Mouse (Mus musculus) hindbrain, embryonic 11.5 days (tissue): ENCODE measurements around the gene Znrf2. TPM values are rescaled to one million over a fixed set of nuclear protein-coding genes. Genes with fewer than 3 reads are reported as not detected.

ENCODE experiments used
- ATAC-seq: fragments of 200-750 bp; cut with Nextera tagmentation; 2 replicates; pipeline ENCODE4 v1.8.0; 2017; ENCODE audit warnings: mild to moderate bottlenecking, moderate TSS enrichment, moderate library complexity; ENCODE audit not compliant: low FRiP score
- DNase-seq: peaks from one replicate; pipeline ENCODE4 v3.0.0-alpha.2; 2015; ENCODE audit warnings: low spot score
- H3K27ac ChIP-seq: fragments of 300-500 bp; sonication (generic); 2 replicates; pipeline ENCODE4 v1.5.1; 2014; ENCODE audit warnings: mild to moderate bottlenecking, low read depth, low read length
- H3K27me3 ChIP-seq: fragments of 300-500 bp; sonication (generic); 2 replicates; pipeline ENCODE4 v1.6.1; 2014; ENCODE audit warnings: mild to moderate bottlenecking, low read length, moderate library complexity, mixed read lengths; ENCODE audit not compliant: control insufficient read depth, insufficient read depth
- H3K36me3 ChIP-seq: fragments of 300-500 bp; sonication (generic); 2 replicates; pipeline ENCODE4 v1.6.1; 2014; ENCODE audit warnings: mild to moderate bottlenecking, low read length, moderate library complexity, mixed read lengths; ENCODE audit not compliant: control insufficient read depth, insufficient read depth
- H3K4me1 ChIP-seq: fragments of 300-500 bp; sonication (generic); replicated peaks from 2 replicates; pipeline ENCODE4 v1.6.1; 2014; ENCODE audit warnings: low read length, mixed read lengths; ENCODE audit not compliant: control insufficient read depth, insufficient read depth
- H3K4me2 ChIP-seq: fragments of 300-500 bp; sonication (generic); replicated peaks from 2 replicates; pipeline ENCODE4 v1.6.1; 2014; ENCODE audit warnings: mild to moderate bottlenecking, low read depth, low read length
- H3K4me3 ChIP-seq: fragments of 300-500 bp; sonication (generic); 2 replicates; pipeline ENCODE4 v1.5.1; 2014; ENCODE audit warnings: low read depth, low read length
- H3K9ac ChIP-seq: fragments of 300-500 bp; sonication (generic); 2 replicates; pipeline ENCODE4 v1.6.1; 2014; ENCODE audit warnings: low read depth, low read length
- H3K9me3 ChIP-seq: fragments of 300-500 bp; sonication (generic); 2 replicates; pipeline ENCODE4 v1.6.1; 2016; ENCODE audit warnings: low read length; ENCODE audit not compliant: control insufficient read depth
- WGBS: fragments of 180-500 bp; shearing (Covaris S2); extraction: QIAGEN DNeasy Blood & Tissue Kit; methylation state at CpG from one replicate; pipeline ENCODE4 v1.1.7; 2014; 5-methylcytosine and 5-hydroxymethylcytosine counted together
- polyA plus RNA-seq: library from polyadenylated mRNA; unstranded; fragments of >200 nt; fragmentation: Nextera tagmentation; extraction: Ambion mirVana; gene quantifications from 2 replicates; pipeline ENCODE4 v1.2.1, GENCODE M21; 2014

Gene Znrf2
- polyA plus RNA-seq, 1 experiment from 2014 or later, result 3.6 TPM

GRCm38 (mm10) chr6:54794991-54795390, 21.7 kb upstream of the Znrf2 start:
- Histone ChIP-seq H3K4me3 (no peak overlapping the region), H3K4me2 (no peak overlapping the region), H3K36me3 (no peaks in the 10 kb centered on the region), H3K27ac (no peak overlapping the region), H3K4me1 (no peaks in the 10 kb centered on the region), H3K9ac (no peak overlapping the region), H3K27me3 (no peaks in the 10 kb centered on the region), H3K9me3 (no peaks in the 10 kb centered on the region)
- ATAC-seq (no peak), DNase-seq (no peak)
- 90% methylated on average over 5 of the region's 5 CpGs for WGBS

DNA sequence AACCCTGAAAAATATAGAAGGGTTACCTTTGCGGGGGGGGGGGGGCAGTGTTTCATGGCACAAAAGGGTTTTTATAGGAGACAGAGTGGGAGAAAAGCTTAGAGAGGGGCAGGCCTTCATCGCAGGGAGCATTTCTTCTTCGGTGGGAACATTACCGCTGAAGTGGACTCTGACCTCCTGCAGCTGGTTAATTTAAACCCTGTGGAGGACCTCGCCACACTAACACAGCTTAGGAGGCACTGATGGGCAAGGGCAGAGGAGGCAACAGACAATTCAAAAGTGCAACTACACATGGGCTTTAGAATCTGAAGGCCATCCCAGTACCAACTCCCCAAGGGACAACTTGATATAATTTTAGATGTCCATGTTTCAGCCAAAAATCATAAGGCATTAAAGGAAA, 20.7 kb upstream of the Znrf2 start:
- no peak overlapping the region for H3K4me3 ChIP-seq
- DNase-seq (no peak), ATAC-seq (no peak)
- no peaks in the 10 kb centered on the region for H3K36me3 ChIP-seq
- H3K4me2 ChIP-seq, result no peak overlapping the region
- H3K27me3 ChIP-seq, result no peaks in the 10 kb centered on the region
- H3K9me3 ChIP-seq, result no peaks in the 10 kb centered on the region
- no peak overlapping the region for H3K27ac ChIP-seq
- H3K4me1 ChIP-seq, result no peaks in the 10 kb centered on the region
- 76% methylated on average over 5 of the region's 5 CpGs for WGBS
- no peak overlapping the region for H3K9ac ChIP-seq

DNA sequence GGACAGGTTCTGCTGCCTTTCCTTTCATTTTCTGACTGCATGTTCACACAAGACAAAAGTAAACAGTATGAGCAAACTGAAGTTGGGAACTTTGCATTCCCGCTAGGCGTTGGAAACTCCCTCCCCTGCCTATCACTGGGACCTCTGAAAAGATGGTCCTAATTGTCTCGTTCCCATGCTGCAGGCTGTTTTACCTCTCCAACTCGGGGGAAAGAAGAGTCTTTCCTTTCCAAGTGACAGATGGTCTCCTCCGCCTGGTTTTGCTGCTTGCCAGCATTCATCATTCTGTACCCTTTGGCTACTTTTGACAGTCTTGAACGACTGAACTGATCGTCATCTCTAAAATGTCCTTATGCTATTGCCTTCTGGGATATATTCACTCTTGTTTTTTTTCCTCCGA, 14.4 kb upstream of the Znrf2 start:
- H3K4me2 ChIP-seq, result no peak overlapping the region
- no peaks in the 10 kb centered on the region for H3K9me3 ChIP-seq
- no peaks in the 10 kb centered on the region for H3K36me3 ChIP-seq
- H3K27me3 ChIP-seq, result no peaks in the 10 kb centered on the region
- no peak overlapping the region for H3K27ac ChIP-seq
- H3K9ac ChIP-seq, result no peak overlapping the region
- no peak for ATAC-seq
- no peaks in the 10 kb centered on the region for H3K4me1 ChIP-seq
- no peak overlapping the region for H3K4me3 ChIP-seq
- no peak for DNase-seq
- WGBS, result 74% methylated on average over 8 of the region's 8 CpGs

GRCm38 (mm10) chr6:54804066-54804864, 12.5 kb upstream of the Znrf2 start:
- WGBS, result 65% methylated on average over 18 of the region's 18 CpGs
- DNase-seq (no peak), ATAC-seq (no peak)
- Histone ChIP-seq H3K4me1 (no peaks in the 10 kb centered on the region), H3K27ac (no peak overlapping the region), H3K36me3 (no peaks in the 10 kb centered on the region), H3K9ac (no peak overlapping the region), H3K27me3 (no peaks in the 10 kb centered on the region), H3K4me3 (no peak overlapping the region), H3K9me3 (no peaks in the 10 kb centered on the region), H3K4me2 (no peak overlapping the region)

GRCm38 (mm10) chr6:54805779-54806178, 10.9 kb upstream of the Znrf2 start:
- no peaks in the 10 kb centered on the region for H3K9me3 ChIP-seq
- H3K27ac ChIP-seq, result no peak overlapping the region
- 80% methylated on average over 5 of the region's 5 CpGs for WGBS
- H3K4me1 ChIP-seq, result no peaks in the 10 kb centered on the region
- no peak overlapping the region for H3K4me3 ChIP-seq
- no peak overlapping the region for H3K9ac ChIP-seq
- H3K36me3 ChIP-seq, result no peaks in the 10 kb centered on the region
- H3K27me3 ChIP-seq, result no peaks in the 10 kb centered on the region
- DNase-seq (no peak), ATAC-seq (no peak)
- H3K4me2 ChIP-seq, result no peak overlapping the region

- Histone ChIP-seq H3K27ac (no peak overlapping the region), H3K4me2 (no peak overlapping the region), H3K9ac (no peak overlapping the region), H3K27me3 (no peaks in the 10 kb centered on the region), H3K4me1 (no peaks in the 10 kb centered on the region), H3K9me3 (no peaks in the 10 kb centered on the region), H3K4me3 (no peak overlapping the region), H3K36me3 (no peaks in the 10 kb centered on the region)
- WGBS, result 76% methylated on average over 7 of the region's 7 CpGs
- DNase-seq, result no peak
- no peak for ATAC-seq
Measured at GRCm38 (mm10) chr6:54809531-54810313, 7.0 kb upstream of the Znrf2 start.

DNA sequence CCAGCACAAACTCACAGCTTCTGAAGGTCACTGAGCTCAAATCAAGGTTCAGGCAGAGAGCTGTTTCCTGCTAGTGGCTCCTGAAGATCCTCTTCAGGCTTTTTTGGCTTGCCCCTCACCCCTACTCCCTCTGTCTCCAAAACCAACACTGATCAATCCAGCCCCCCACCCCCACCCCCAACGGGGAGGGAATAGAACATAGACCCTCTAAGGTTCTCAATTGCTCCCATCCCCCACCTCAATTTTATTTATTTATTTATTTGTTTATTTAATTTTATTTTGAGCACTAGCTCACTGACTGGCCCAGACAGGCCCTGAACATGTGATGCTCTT, 6.4 kb upstream of the Znrf2 start:
- H3K36me3 ChIP-seq, result no peaks in the 10 kb centered on the region
- H3K27ac ChIP-seq, result no peak overlapping the region
- DNase-seq, result no peak
- no peaks in the 10 kb centered on the region for H3K4me1 ChIP-seq
- no peaks in the 10 kb centered on the region for H3K9me3 ChIP-seq
- ATAC-seq, result no peak
- no peak overlapping the region for H3K9ac ChIP-seq
- no peak overlapping the region for H3K4me2 ChIP-seq
- H3K27me3 ChIP-seq, result no peaks in the 10 kb centered on the region
- no peak overlapping the region for H3K4me3 ChIP-seq
- 64% methylated on average over 1 of the region's 1 CpGs for WGBS

- WGBS, result 86% methylated on average over 11 of the region's 11 CpGs
- ATAC-seq, result no peak
- Histone ChIP-seq H3K9me3 (no peaks in the 10 kb centered on the region), H3K36me3 (no peaks in the 10 kb centered on the region), H3K4me1 (no peaks in the 10 kb centered on the region), H3K27me3 (no peaks in the 10 kb centered on the region), H3K9ac (no peak overlapping the region), H3K4me3 (no peak overlapping the region), H3K27ac (no peak overlapping the region), H3K4me2 (no peak overlapping the region)
- DNase-seq, result no peak
Measured at GRCm38 (mm10) chr6:54811546-54812250, 5.0 kb upstream of the Znrf2 start.
